Comparison of ENCODE assay signal across 9 mouse cellular contexts in the genomic region with DNA sequence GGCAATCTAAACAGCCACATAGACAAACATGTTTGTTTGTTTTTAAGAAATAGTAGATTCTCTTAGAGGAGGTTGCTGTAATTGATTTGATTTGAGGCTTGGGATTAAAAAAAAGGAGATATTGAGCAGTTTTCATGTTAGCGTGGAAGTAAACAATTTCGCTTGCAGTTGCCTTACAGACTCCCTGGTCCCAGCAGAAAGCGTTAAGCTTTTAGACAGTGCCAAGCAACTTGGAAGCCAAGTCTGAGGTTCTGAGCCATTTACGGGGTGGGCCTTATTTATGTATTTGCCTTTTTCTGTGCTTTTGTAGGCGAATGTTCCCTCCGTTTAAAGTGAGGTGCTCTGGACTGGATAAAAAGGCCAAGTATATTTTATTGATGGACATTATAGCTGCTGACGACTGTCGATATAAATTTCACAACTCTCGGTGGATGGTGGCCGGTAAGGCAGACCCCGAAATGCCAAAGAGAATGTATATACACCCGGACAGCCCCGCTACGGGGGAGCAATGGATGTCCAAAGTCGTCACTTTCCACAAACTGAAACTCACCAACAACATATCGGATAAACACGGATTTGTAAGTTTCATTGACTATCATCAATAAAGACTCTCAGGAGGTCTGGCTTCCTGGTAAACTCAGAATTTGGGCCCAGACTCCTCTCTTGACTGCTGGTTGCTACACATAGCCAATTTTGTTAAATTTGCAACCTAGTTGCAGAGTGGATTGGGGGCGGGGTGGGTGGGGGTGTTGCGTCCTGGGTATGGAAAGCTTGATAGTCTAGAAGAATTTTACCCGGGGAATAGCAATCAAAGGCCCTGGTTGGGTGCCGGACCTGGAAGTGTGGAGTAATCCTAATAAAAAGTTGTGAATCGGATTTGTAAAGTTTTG. TPM values are rescaled to one million over a fixed set of nuclear protein-coding genes. Genes with fewer than 3 reads are reported as not detected.
A peak's percentile ranks its signal among the peaks of the same experiment; 100 is the strongest.
DNase-seq lines count a peak whose midpoint lies in the region; ATAC-seq and TF ChIP-seq lines count a peak whose summit lies in the region.
"Had no signal": no experiment of that assay in that cellular context is flagged by ENCODE, and none has a peak within 500 bp of the region (broad histone marks: within the 10 kb centered on the region; RNA-seq: fewer than 3 reads in every experiment).

No protein-coding gene starts in this region.

- H3K4me2 ChIP-seq in lung, embryonic 15.5 days: peak overlapping the region; percentile 81
- H3K4me2 ChIP-seq in intestine, embryonic 16.5 days (ENCODE audit: low read depth, low read length): peak overlapping the region; percentile 92
- peak overlapping the region; percentile 23 for H3K4me2 ChIP-seq in neural tube, embryonic 15.5 days

- intact Hi-C loops in gastrocnemius, adult 2 months (cut with DNase I): loop anchor here (5.0 to 10.0 kb wide), 2 partner anchors 619 to 797 kb away; no protein-coding TSS in a partner anchor

- no peaks in the 10 kb centered on the region for H3K9me3 ChIP-seq in lung, embryonic 15.5 days
- no peaks in the 10 kb centered on the region for H3K9me3 ChIP-seq in intestine, embryonic 16.5 days (ENCODE audit: control insufficient read depth, low read length)
- H3K9me3 ChIP-seq in neural tube, embryonic 15.5 days (replicated peaks): no peaks in the 10 kb centered on the region

- peak overlapping the region; percentile 85 for H3K9ac ChIP-seq in lung, embryonic 15.5 days
- H3K9ac ChIP-seq in intestine, embryonic 16.5 days (ENCODE audit: low read depth, low read length): peak overlapping the region; percentile 69
- no peak overlapping the region for H3K9ac ChIP-seq in neural tube, embryonic 15.5 days (replicated peaks)

- no peaks in the 10 kb centered on the region for H3K36me3 ChIP-seq in lung, embryonic 15.5 days
- 0 out of 2 replicates have a peak, but pooled peaks cover 3% of the 10 kb centered on the region for H3K36me3 ChIP-seq in intestine, embryonic 16.5 days (ENCODE audit: control insufficient read depth, insufficient read depth, low read length)
- no peaks in the 10 kb centered on the region for H3K36me3 ChIP-seq in neural tube, embryonic 15.5 days

- H3K4me3 ChIP-seq in gastrocnemius, adult 2 months: peak overlapping the region; percentile 80
- peak overlapping the region; percentile 66 for H3K4me3 ChIP-seq in lung, embryonic 15.5 days
- peak overlapping the region; percentile 72 for H3K4me3 ChIP-seq in intestine, embryonic 16.5 days (ENCODE audit: low read length)
- peak overlapping the region; percentile 18; the same call in 1 of the 2 replicates for H3K4me3 ChIP-seq in neural tube, embryonic 15.5 days (replicated peaks)

- DNase-seq in gastrocnemius, adult 2 months: no peak
- no peak for DNase-seq in gastrocnemius, adult 18-20 months (ENCODE audit: low spot score)
- DNase-seq in lung, adult 18-20 months: no peak
- DNase-seq in adrenal gland, adult 2 months: no peak
- no peak for DNase-seq in layer of hippocampus, adult 9-10 months (ENCODE audit: low spot score)
- DNase-seq: layer of hippocampus, adult 9-11 months had no signal

- H3K4me1 ChIP-seq in lung, embryonic 15.5 days: peaks cover 21% of the 10 kb centered on the region
- H3K4me1 ChIP-seq in intestine, embryonic 16.5 days (ENCODE audit: control insufficient read depth, insufficient read depth, low read length): peaks cover 18% of the 10 kb centered on the region
- H3K4me1 ChIP-seq in neural tube, embryonic 15.5 days: peaks cover 16% of the 10 kb centered on the region

- H3K27ac ChIP-seq in gastrocnemius, adult 2 months: peak overlapping the region; percentile 93
- H3K27ac ChIP-seq in lung, embryonic 15.5 days: peak overlapping the region; percentile 25
- H3K27ac ChIP-seq in intestine, embryonic 16.5 days (ENCODE audit: low read length): peak overlapping the region; percentile 49; the same call in 1 of the 2 replicates
- H3K27ac ChIP-seq in neural tube, embryonic 15.5 days (replicated peaks): no peak overlapping the region

- no peak for ATAC-seq in lung, embryonic 15.5 days (ENCODE audit: borderline replicate concordance, extremely low read depth, low FRiP score, low TSS enrichment)
- ATAC-seq in intestine, embryonic 16.5 days: no peak
- ATAC-seq in neural tube, embryonic 15.5 days (ENCODE audit: low FRiP score): no peak

- H3K27me3 ChIP-seq in lung, embryonic 15.5 days: peaks cover 35% of the 10 kb centered on the region
- H3K27me3 ChIP-seq in intestine, embryonic 16.5 days (replicated peaks; ENCODE audit: control insufficient read depth, insufficient read depth, low read length): no peaks in the 10 kb centered on the region
- peaks cover 96% of the 10 kb centered on the region for H3K27me3 ChIP-seq in neural tube, embryonic 15.5 days (replicated peaks)

- WGBS in lung, embryonic 15.5 days: 6% methylated on average over 22 of the region's 22 CpGs
- WGBS in intestine, embryonic 16.5 days: 16% methylated on average over 22 of the region's 22 CpGs
- WGBS in neural tube, embryonic 15.5 days: 4% methylated on average over 22 of the region's 22 CpGs

- TF ChIP-seq CTCF in gastrocnemius, adult 2 months (IDR thresholded peaks at IDR 0.05): no peak

RNA-seq across cellular contexts. Expression of a gene that starts 3.5 kb away (rescaled TPM):
- 1 to 10 TPM; 3.9 to 7.7 TPM for total RNA-seq in gastrocnemius, adult 2 months (2021)
- 1 to 10 TPM; 4.5 to 8.7 TPM for total RNA-seq in gastrocnemius, adult 18-20 months (2021)
- polyA plus RNA-seq in lung, embryonic 15.5 days (2015; fragmentation: Nextera tagmentation; extraction: Ambion mirVana): 59.7 and 63.9 TPM in 2 replicates
- 37.5 and 44.6 TPM in 2 replicates for polyA plus RNA-seq in intestine, embryonic 16.5 days (2015; fragmentation: Nextera tagmentation; extraction: Ambion mirVana)
- 4.1 and 8.4 TPM in 2 replicates for polyA plus RNA-seq in neural tube, embryonic 15.5 days (2015; fragmentation: Nextera tagmentation; extraction: Ambion mirVana)
- total RNA-seq in adrenal gland, adult 2 months (2021): 100 to 1,000 TPM; 285 to 315 TPM
- polyA plus RNA-seq in adrenal gland, adult 2 months (2012; rRNA removed): 854 and 965 TPM in 2 replicates

Comparison
In these comparisons a context has a peak if more than half of its experiments do, and no peak if none do; other contexts are left out.
1. H3K4me3 ChIP-seq: peak in every context shown above with its lines; median percentile 80 in gastrocnemius, adult 2 months; 72 in intestine, embryonic 16.5 days; 66 in lung, embryonic 15.5 days; 18 in neural tube, embryonic 15.5 days.
2. H3K4me2 ChIP-seq: peak in every context shown above with its lines; median percentile 92 in intestine, embryonic 16.5 days; 81 in lung, embryonic 15.5 days; 23 in neural tube, embryonic 15.5 days.
3. RNA of a gene that starts 3.5 kb away (polyA plus RNA-seq): 854 to 965 TPM in adrenal gland, adult 2 months; 59.7 to 63.9 TPM in lung, embryonic 15.5 days, 37.5 to 44.6 TPM in intestine, embryonic 16.5 days and 4.1 to 8.4 TPM in neural tube, embryonic 15.5 days; every median in the first group is over 10 times any median in the second.